7 mouse cellular contexts compared by ENCODE assay signal in genomic region chr5:100917252-100917774, GRCm38 (mm10).
DNase-seq lines count a peak whose midpoint lies in the region; TF ChIP-seq lines count a peak whose summit lies in the region.

No protein-coding gene starts in this region.

- H3K79me2 ChIP-seq in C2C12 (ENCODE audit: control insufficient read depth, insufficient read depth), result no peaks in the 10 kb centered on the region

- no peak overlapping the region for H3K9ac ChIP-seq in ES-E14 (ENCODE audit: insufficient read depth, low read depth, low read length, poor library complexity, severe bottlenecking)

- in situ Hi-C loops in ES-E14 (cut with MboI; ENCODE audit: low sequenced_read_pairs in 2 of 2, unreplicated experiment in 2 of 2), result loop anchor here in 1 of 2 experiments (10.0 kb wide), 1 partner anchor 93 kb away; the partner anchor contains the start of gene Abraxas1

- TF ChIP-seq CTCF in C2C12 (IDR thresholded peaks at IDR 0.05; ENCODE audit: control insufficient read depth, insufficient read depth, insufficient read length), result peak; percentile 99

- no peaks in the 10 kb centered on the region for H3K79me3 ChIP-seq in C2C12 (ENCODE audit: low read depth)

- DNase-seq in ES-E14 (ENCODE audit: low read depth, low spot score), result peak; percentile 52
- DNase-seq in cerebellum, adult 18-20 months, result peak; percentile 39 to 50
- peak; percentile 9 for DNase-seq in gastrocnemius, postnatal 25 days
- peak; percentile 69 to 71 for DNase-seq in kidney, postnatal 25 days
- peak; percentile 72 for DNase-seq in lung, postnatal 14 days
- peak; percentile 49 for DNase-seq in right cerebral cortex, postnatal 25 days

- H3K4me3 ChIP-seq in C2C12 (ENCODE audit: insufficient read depth, poor library complexity, severe bottlenecking), result no peak overlapping the region
- no peak overlapping the region for H3K4me3 ChIP-seq in ES-E14 (ENCODE audit: insufficient read depth in 1 of 2, low read depth in 1 of 2, low read length in 2 of 2, poor library complexity in 1 of 2, severe bottlenecking in 1 of 2)

- no peaks in the 10 kb centered on the region for H3K36me3 ChIP-seq in C2C12 (ENCODE audit: control insufficient read depth, insufficient read depth)
- H3K36me3 ChIP-seq in ES-E14 (ENCODE audit: control insufficient read depth, insufficient read depth, low read length, poor library complexity, severe bottlenecking), result no peaks in the 10 kb centered on the region

- H3K27ac ChIP-seq in ES-E14 (ENCODE audit: insufficient read depth, low read depth, low read length, poor library complexity, severe bottlenecking), result no peak overlapping the region

- no peak overlapping the region for H3ac ChIP-seq in C2C12 (ENCODE audit: control insufficient read depth, insufficient read length, low read depth)

- H3K4me1 ChIP-seq in ES-E14 (ENCODE audit: control insufficient read depth in 2 of 2, insufficient read depth in 2 of 2, low read length in 2 of 2, poor library complexity in 1 of 2), result peaks cover 3% of the 10 kb centered on the region in 2 experiments; a peak in 2 of 4 replicates

- no peaks in the 10 kb centered on the region for H3K9me3 ChIP-seq in ES-E14 (ENCODE audit: control insufficient read depth, insufficient read depth, low read depth, low read length)

- H3K27me3 ChIP-seq in C2C12 (ENCODE audit: control insufficient read depth, insufficient read depth, insufficient read length), result peaks cover 26% of the 10 kb centered on the region

TF ChIP-seq in C2C12, 6 proteins besides CTCF, POLR2A, EP300 and RAD21:
- TF ChIP-seq FOSL1 (IDR thresholded peaks at IDR 0.05; ENCODE audit: insufficient read depth, low read length, poor library complexity, severe bottlenecking) (no peak), MAX (IDR thresholded peaks at IDR 0.05) (no peak), MYOG (IDR thresholded peaks at IDR 0.05; ENCODE audit: control insufficient read depth, extremely low read depth, insufficient read length) (no peak), MYOD1 (IDR thresholded peaks at IDR 0.05; ENCODE audit: control insufficient read depth, insufficient read length, low read depth) (no peak), CEBPB (IDR thresholded peaks at IDR 0.05; ENCODE audit: low read depth) (no peak)

TF ChIP-seq in ES-E14, 5 proteins besides CTCF, POLR2A, EP300 and RAD21:
- no peak for TF ChIP-seq ZNF384 (IDR thresholded peaks at IDR 0.05; ENCODE audit: low read depth, low read length)
- TF ChIP-seq ZC3H11A (IDR thresholded peaks at IDR 0.05; ENCODE audit: borderline replicate concordance, low read depth, low read length), result 0 out of 2 replicates have a peak, but pooled peaks have one; percentile 13

Comparison
In these comparisons a context has a peak if more than half of its experiments do, and no peak if none do; other contexts are left out.
1. DNase-seq: peak in every context shown above with its lines; median percentile 72 in lung, postnatal 14 days; 70 in kidney, postnatal 25 days; 52 in ES-E14; 49 in right cerebral cortex, postnatal 25 days; 44 in cerebellum, adult 18-20 months; 9 in gastrocnemius, postnatal 25 days.